9 mouse cellular contexts compared by ENCODE assay signal in genomic region chr12:16893039-16893438, GRCm38 (mm10). TPM values are rescaled to one million over a fixed set of nuclear protein-coding genes. Genes with fewer than 3 reads are reported as not detected.
DNase-seq lines count a peak whose midpoint lies in the region; ATAC-seq and TF ChIP-seq lines count a peak whose summit lies in the region.
"Had no signal": no experiment of that assay in that cellular context is flagged by ENCODE, and none has a peak within 500 bp of the region (broad histone marks: within the 10 kb centered on the region; RNA-seq: fewer than 3 reads in every experiment).

No protein-coding gene starts in this region.

- TF ChIP-seq CTCF in stomach, postnatal 0 days (IDR thresholded peaks at IDR 0.05; ENCODE audit: low read depth), result no peak

- H3K9me3 ChIP-seq in heart, embryonic 13.5 days, result no peaks in the 10 kb centered on the region
- H3K9me3 ChIP-seq in lung, embryonic 16.5 days (ENCODE audit: control insufficient read depth, low read length), result no peaks in the 10 kb centered on the region
- no peaks in the 10 kb centered on the region for H3K9me3 ChIP-seq in intestine, embryonic 15.5 days
- no peaks in the 10 kb centered on the region for H3K9me3 ChIP-seq in stomach, postnatal 0 days (ENCODE audit: control insufficient read depth, low read length)
- H3K9me3 ChIP-seq: midbrain, embryonic 10.5 days had no signal

- no peak overlapping the region for H3K4me3 ChIP-seq in heart, embryonic 13.5 days
- H3K4me3 ChIP-seq in lung, embryonic 16.5 days (ENCODE audit: low read length), result no peak overlapping the region
- no peak overlapping the region for H3K4me3 ChIP-seq in intestine, embryonic 15.5 days (replicated peaks)
- H3K4me3 ChIP-seq in stomach, postnatal 0 days (ENCODE audit: low read depth, low read length), result no peak overlapping the region

- no peak for DNase-seq in heart, adult 8-10 months (ENCODE audit: low spot score)
- no peak for DNase-seq in lung, postnatal 14 days
- DNase-seq in stomach, postnatal 0 days (ENCODE audit: low spot score), result no peak
- DNase-seq in c-Kit-positive CD71-positive TER-119-positive erythroid progenitor cells, embryonic 14.5 days (ENCODE audit: low spot score), result no peak
- DNase-seq: adrenal gland, adult 2 months had no signal

- H3K27me3 ChIP-seq in heart, embryonic 13.5 days (replicated peaks), result no peaks in the 10 kb centered on the region
- H3K27me3 ChIP-seq in lung, embryonic 16.5 days (ENCODE audit: control insufficient read depth, insufficient read depth, low read depth, low read length), result no peaks in the 10 kb centered on the region
- H3K27me3 ChIP-seq in intestine, embryonic 15.5 days (replicated peaks), result no peaks in the 10 kb centered on the region
- H3K27me3 ChIP-seq in stomach, postnatal 0 days (ENCODE audit: control insufficient read depth, insufficient read depth, low read length), result no peaks in the 10 kb centered on the region

- ATAC-seq in heart, embryonic 13.5 days (ENCODE audit: extremely low read depth, insufficient number of reproducible peaks, low FRiP score, low TSS enrichment), result no peak
- ATAC-seq in lung, embryonic 16.5 days (ENCODE audit: low read depth), result no peak
- no peak for ATAC-seq in intestine, embryonic 15.5 days
- no peak for ATAC-seq in stomach, postnatal 0 days (ENCODE audit: low FRiP score, low TSS enrichment)

- WGBS in heart, embryonic 13.5 days, result 89% methylated on average over 2 of the region's 2 CpGs
- WGBS in lung, embryonic 16.5 days, result 84% methylated on average over 2 of the region's 2 CpGs
- WGBS in intestine, embryonic 15.5 days, result 85% methylated on average over 2 of the region's 2 CpGs
- WGBS in stomach, postnatal 0 days, result 77% methylated on average over 2 of the region's 2 CpGs

- TF ChIP-seq EP300 in stomach, postnatal 0 days (optimal IDR thresholded peaks at IDR 0.05), result no peak

- no peak overlapping the region for H3K9ac ChIP-seq in heart, embryonic 13.5 days
- no peak overlapping the region for H3K9ac ChIP-seq in lung, embryonic 16.5 days (ENCODE audit: low read length)
- H3K9ac ChIP-seq in intestine, embryonic 15.5 days, result no peak overlapping the region
- no peak overlapping the region for H3K9ac ChIP-seq in stomach, postnatal 0 days (ENCODE audit: low read length)

- no peaks in the 10 kb centered on the region for H3K36me3 ChIP-seq in heart, embryonic 13.5 days
- no peaks in the 10 kb centered on the region for H3K36me3 ChIP-seq in lung, embryonic 16.5 days (ENCODE audit: control insufficient read depth, insufficient read depth, low read length)
- H3K36me3 ChIP-seq in intestine, embryonic 15.5 days, result no peaks in the 10 kb centered on the region
- no peaks in the 10 kb centered on the region for H3K36me3 ChIP-seq in stomach, postnatal 0 days (ENCODE audit: control insufficient read depth, insufficient read depth, low read length)
- H3K36me3 ChIP-seq: midbrain, embryonic 10.5 days had no signal

- peaks cover 32% of the 10 kb centered on the region for H3K4me1 ChIP-seq in heart, embryonic 13.5 days
- H3K4me1 ChIP-seq in lung, embryonic 16.5 days (replicated peaks; ENCODE audit: control insufficient read depth, insufficient read depth, low read length), result peaks cover 21% of the 10 kb centered on the region
- peaks cover 13% of the 10 kb centered on the region; the same call in 1 of the 2 replicates for H3K4me1 ChIP-seq in intestine, embryonic 15.5 days (replicated peaks)
- H3K4me1 ChIP-seq in stomach, postnatal 0 days (replicated peaks; ENCODE audit: control insufficient read depth, insufficient read depth), result peaks cover 2% of the 10 kb centered on the region; the same call in 1 of the 2 replicates

- H3K27ac ChIP-seq in heart, embryonic 13.5 days (replicated peaks), result peak overlapping the region; percentile 99
- H3K27ac ChIP-seq in lung, embryonic 16.5 days (ENCODE audit: low read length), result peak overlapping the region; percentile 98
- H3K27ac ChIP-seq in intestine, embryonic 15.5 days, result peak overlapping the region; percentile 97
- peak overlapping the region; percentile 97 for H3K27ac ChIP-seq in stomach, postnatal 0 days (replicated peaks)

- H3K4me2 ChIP-seq in heart, embryonic 13.5 days, result 0 out of 2 replicates have a peak overlapping the region, but pooled peaks have one; percentile 91
- no peak overlapping the region for H3K4me2 ChIP-seq in lung, embryonic 16.5 days (ENCODE audit: low read depth, low read length)
- H3K4me2 ChIP-seq in intestine, embryonic 15.5 days (replicated peaks), result peak overlapping the region; percentile 82; the same call in 1 of the 2 replicates
- H3K4me2 ChIP-seq in stomach, postnatal 0 days (replicated peaks; ENCODE audit: low read depth), result no peak overlapping the region

RNA-seq across cellular contexts. Expression of gene Rock2, which starts 1.7 kb away (rescaled TPM):
- polyA plus RNA-seq in heart, embryonic 13.5 days (2015; fragmentation: Nextera tagmentation; extraction: Ambion mirVana), result 15.6 and 16.1 TPM in 2 replicates
- total RNA-seq in heart, adult 8-10 months (2022), result 10 to 100 TPM; 71.9 to 88.8 (median 84.0) TPM
- polyA plus RNA-seq in lung, embryonic 16.5 days (2015; fragmentation: Nextera tagmentation; extraction: Ambion mirVana), result 15.3 and 15.7 TPM in 2 replicates
- polyA plus RNA-seq in intestine, embryonic 15.5 days (2015; fragmentation: Nextera tagmentation; extraction: Ambion mirVana), result 17.9 and 19.7 TPM in 2 replicates
- polyA plus RNA-seq in stomach, postnatal 0 days (2015; fragmentation: Nextera tagmentation; extraction: Ambion mirVana), result 12.1 and 13.3 TPM in 2 replicates

Comparison
In these comparisons a context has a peak if more than half of its experiments do, and no peak if none do; other contexts are left out.
1. H3K4me2 ChIP-seq: peak in heart, embryonic 13.5 days (single experiment) and intestine, embryonic 15.5 days (single experiment); none in lung, embryonic 16.5 days (single experiment) and stomach, postnatal 0 days (single experiment).
2. Peak in every context shown above with its lines, with median percentiles within 50 percentile points of each other: H3K27ac ChIP-seq.